Mouse (Mus musculus) E14TG2a.4 (cell line): ENCODE results near the gene Olfr1555-ps1.
A peak's percentile ranks its signal among the peaks of the same experiment; 100 is the strongest.
"Not testable (repeated sequence)": the region's sequence is repeated elsewhere in the genome, so short reads cannot be mapped to it uniquely, and the experiment has no call there.

ENCODE experiments used
- H3K27me3 ChIP-seq: 2 replicates; pipeline ENCODE4 v1.6.1; 2014; ENCODE audit warnings: low read length, control low read depth; ENCODE audit not compliant: insufficient read depth
- H3K36me3 ChIP-seq: 2 replicates; pipeline ENCODE4 v1.6.1; 2014; ENCODE audit warnings: low read length, control low read depth; ENCODE audit not compliant: insufficient read depth
- H3K4me1 ChIP-seq: replicated peaks from 2 replicates; pipeline ENCODE4 v1.6.1; 2014; ENCODE audit warnings: low read depth, low read length, control low read depth
- H3K4me3 ChIP-seq: replicated peaks from 2 replicates; pipeline ENCODE4 v1.5.1; 2014; ENCODE audit warnings: mild to moderate bottlenecking, low read length
- H3K9me3 ChIP-seq: 2 replicates; pipeline ENCODE4 v1.6.1; 2014; ENCODE audit warnings: low read length, control low read depth
- CTCF ChIP-seq: conservative IDR thresholded peaks from 2 replicates; pipeline ENCODE4 v1.5.1; 2014; ENCODE audit warnings: low read length
- NANOG ChIP-seq: IDR thresholded peaks from 2 replicates; pipeline ENCODE4 v1.6.1; 2014; ENCODE audit warnings: borderline replicate concordance, low read length, mixed read lengths
- POU5F1 ChIP-seq: IDR thresholded peaks from 2 replicates; pipeline ENCODE4 v1.6.1; 2014; ENCODE audit warnings: low read length, borderline replicate concordance

Olfr1555-ps1 gene

DNA sequence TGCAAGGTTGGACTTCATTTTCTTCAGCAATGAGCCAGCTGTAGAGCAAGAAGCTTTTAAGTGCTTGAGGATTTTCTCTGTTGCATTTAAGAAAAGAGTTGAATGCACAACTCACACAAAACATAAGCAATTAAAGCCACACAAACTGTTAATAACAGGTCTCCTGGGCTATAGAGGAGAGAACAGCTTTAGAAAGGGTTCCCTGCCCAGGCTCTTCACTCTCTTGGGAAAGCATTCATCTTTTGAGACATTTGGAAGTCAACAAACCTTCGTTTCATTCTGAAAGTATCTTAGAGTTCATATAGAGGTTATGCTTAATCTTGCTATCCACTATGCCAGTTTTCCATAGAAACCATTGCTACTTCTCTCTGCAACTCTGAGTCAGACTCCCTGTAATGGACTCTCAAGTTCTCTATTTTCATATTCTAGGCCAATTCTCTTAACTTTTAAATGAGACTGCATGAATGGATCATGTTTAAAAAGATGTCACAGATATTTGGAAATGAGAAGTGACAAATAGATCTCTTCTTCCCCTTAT is at the start of gene Olfr1555-ps1:
Gene Olfr1555-ps1, minus strand, starts transcription at position 51 of the 538 bp plus-strand sequence.
- not testable (repeated sequence) for H3K27me3 ChIP-seq, H3K9me3 ChIP-seq, H3K36me3 ChIP-seq, H3K4me1 ChIP-seq, H3K4me3 ChIP-seq

DNA sequence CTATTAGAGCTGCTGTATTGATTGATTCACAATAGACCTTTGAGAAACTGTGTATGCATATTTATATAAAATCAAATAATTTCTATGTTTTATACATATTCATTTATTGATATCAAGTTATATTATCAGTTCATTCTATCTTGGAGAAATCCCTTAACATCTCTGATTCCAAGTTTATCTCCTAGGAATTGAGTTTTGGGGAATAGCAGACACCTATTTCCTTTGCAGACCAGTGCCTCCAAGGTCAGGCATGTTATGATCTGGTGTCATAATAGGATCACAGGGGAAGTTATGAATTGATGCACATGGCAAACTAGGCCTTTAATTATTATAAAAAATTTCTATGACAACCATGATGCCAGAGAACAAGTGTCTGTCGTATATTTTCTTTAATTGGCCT is 30.4 kb upstream of the Olfr1555-ps1 start, which contains the start of gene Olfr1431:
Gene Olfr1431, plus strand, starts transcription at position 301 of the 400 bp plus-strand sequence.
- Histone ChIP-seq H3K27me3 (no peaks in the 10 kb centered on the region), H3K9me3 (peaks cover 23% of the 10 kb centered on the region), H3K4me1 (peaks cover 29% of the 10 kb centered on the region), H3K36me3 (0 out of 2 replicates have a peak, but pooled peaks cover 2% of the 10 kb centered on the region), H3K4me3 (no peak within 1 kb of the TSS)
- TF ChIP-seq NANOG, result no peak
- TF ChIP-seq CTCF, result no peak
- TF ChIP-seq POU5F1, result no peak

DNA sequence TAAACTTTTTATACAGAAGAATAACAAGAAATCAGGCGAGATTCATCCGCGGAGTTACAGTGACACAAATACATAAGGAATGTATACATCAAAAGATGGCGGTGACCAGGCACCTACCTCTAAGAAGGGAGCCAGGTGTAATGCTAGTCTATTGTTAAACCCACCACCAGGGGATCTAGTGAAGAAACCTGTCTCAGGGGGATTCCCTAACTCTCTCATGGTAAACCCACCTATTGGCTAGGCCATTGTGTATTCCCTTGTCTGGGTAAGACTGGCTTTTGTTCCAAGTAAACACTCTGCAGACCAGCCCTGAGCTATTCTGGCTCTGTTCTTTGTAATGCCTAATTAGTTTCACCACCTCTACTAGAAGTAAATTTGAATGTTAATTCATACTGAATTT is 29.2 kb upstream of the Olfr1555-ps1 start:
- TF ChIP-seq NANOG (peak; percentile 67; the same call in 1 of the 2 replicates), CTCF (peak; percentile 12; the same call in 1 of the 2 replicates)
- not testable (repeated sequence) for H3K27me3 ChIP-seq, H3K36me3 ChIP-seq
- Histone ChIP-seq H3K4me3 (0 out of 2 replicates have a peak overlapping the region, but pooled peaks have one; percentile 20), H3K9me3 (peaks cover 23% of the 10 kb centered on the region), H3K4me1 (peaks cover 29% of the 10 kb centered on the region)

DNA sequence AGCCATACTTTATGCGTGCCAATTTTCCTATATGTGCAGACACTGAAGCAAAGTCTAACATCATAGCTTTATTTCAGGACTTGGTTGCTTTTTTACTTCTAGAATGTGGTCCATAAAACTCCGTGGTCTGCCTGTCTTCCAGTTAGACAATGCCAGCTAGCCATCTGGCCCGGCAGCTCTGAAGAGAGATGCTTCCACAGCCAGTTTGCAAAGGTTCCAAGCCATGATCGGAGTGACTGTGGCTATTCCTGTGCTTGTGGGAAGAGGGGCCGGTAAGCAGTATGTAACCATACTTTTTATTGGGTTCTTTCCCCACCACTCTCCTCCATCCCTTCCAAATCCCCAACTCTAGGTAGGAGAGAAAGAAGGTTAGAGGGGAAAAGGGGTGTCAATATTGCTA is 5.5 kb upstream of the Olfr1555-ps1 start:
- not testable (repeated sequence) for H3K9me3 ChIP-seq, H3K36me3 ChIP-seq, H3K4me3 ChIP-seq, H3K4me1 ChIP-seq, H3K27me3 ChIP-seq

DNA sequence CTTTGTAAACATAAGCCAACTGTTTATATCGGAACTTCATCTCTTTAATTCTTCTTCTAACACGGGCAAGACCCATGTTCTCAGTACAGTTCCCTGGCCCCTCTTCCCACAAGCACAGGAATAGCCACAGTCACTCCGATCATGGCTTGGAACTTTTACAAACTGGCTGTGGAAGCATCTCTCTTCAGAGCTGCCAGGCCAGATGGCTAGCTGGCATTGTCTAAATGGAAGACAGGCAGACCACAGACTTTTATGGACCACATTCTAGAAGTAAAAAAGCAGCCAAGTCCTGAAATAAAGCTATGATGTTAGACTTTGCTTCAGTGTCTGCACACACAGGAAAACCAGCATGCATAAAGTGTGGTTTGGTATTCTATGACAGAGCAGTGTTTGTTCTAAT is 24.5 kb downstream of the Olfr1555-ps1 start:
- Histone ChIP-seq H3K4me3 (no peak overlapping the region), H3K9me3 (no peaks in the 10 kb centered on the region), H3K4me1 (no peaks in the 10 kb centered on the region), H3K27me3 (no peaks in the 10 kb centered on the region), H3K36me3 (no peaks in the 10 kb centered on the region)
- no peak for TF ChIP-seq CTCF
- no peak for TF ChIP-seq NANOG
- TF ChIP-seq POU5F1, result no peak

DNA sequence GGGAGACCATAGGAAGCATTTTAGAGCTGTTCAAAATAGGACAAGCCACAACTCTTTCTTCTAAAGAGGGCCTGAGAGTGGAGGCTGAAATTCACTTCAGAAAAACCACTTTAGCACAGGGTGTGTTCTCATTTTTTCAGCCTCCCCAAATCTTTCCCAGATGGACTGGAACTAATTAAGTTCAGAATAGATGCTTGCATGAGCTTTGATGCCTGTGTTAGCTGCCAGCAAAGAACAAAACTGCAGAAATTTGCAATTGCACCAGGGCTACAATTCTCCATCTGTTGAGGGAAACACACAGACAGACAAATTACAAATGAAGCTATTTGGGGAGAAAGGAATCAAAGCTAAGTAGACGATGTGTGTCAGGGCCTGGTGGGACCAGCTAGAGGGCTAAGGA is 26.6 kb downstream of the Olfr1555-ps1 start:
- TF ChIP-seq CTCF (no peak), POU5F1 (no peak), NANOG (no peak)
- Histone ChIP-seq H3K36me3 (no peaks in the 10 kb centered on the region), H3K9me3 (no peaks in the 10 kb centered on the region), H3K27me3 (no peaks in the 10 kb centered on the region), H3K4me3 (no peak overlapping the region), H3K4me1 (no peaks in the 10 kb centered on the region)

DNA sequence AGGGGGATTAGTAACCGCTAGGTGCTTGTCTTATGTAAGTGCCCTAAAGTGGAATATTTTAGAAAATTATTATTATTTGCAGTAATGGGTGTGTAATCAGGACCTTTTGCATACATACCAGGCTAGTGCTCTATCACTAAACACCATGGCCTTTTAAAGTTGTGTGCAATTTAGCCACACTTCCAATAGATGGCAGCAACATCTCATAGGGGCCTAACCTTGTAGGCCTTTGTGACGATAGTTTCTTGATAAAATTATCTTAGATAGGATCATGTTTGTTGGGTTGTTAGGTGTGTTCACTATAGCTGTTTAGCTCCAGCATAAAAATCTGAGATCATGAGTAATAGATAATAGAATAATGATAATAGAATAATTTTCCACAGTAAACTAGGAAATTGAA is 35.6 kb downstream of the Olfr1555-ps1 start:
- Histone ChIP-seq H3K27me3 (no peaks in the 10 kb centered on the region), H3K4me3 (no peak overlapping the region), H3K9me3 (no peaks in the 10 kb centered on the region), H3K36me3 (no peaks in the 10 kb centered on the region), H3K4me1 (no peaks in the 10 kb centered on the region)
- TF ChIP-seq CTCF, result peak; percentile 85
- TF ChIP-seq NANOG, result no peak

DNA sequence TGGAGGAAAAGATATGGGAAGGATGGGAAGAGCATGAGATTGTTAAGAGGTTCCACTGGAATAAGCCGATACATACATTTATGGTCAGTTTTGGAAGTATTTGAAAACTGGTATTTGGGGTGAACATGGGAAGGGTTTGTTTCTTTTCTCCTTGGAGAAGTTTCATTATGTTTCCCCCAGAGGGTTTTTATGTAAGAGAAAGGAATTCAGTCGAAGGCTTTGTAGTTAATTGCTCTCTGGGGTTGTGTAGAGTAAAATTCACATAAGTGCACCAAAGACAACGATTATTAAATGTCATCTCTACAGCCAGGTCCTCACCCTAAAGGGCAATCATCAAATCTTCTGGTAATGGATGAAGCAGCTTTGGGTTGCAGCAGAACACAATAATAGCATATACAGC is 46.8 kb downstream of the Olfr1555-ps1 start, which contains the start of gene Olfr76:
Gene Olfr76, minus strand, starts transcription at position 101 of the 400 bp plus-strand sequence.
- Histone ChIP-seq H3K9me3 (no peaks in the 10 kb centered on the region), H3K4me1 (no peaks in the 10 kb centered on the region), H3K27me3 (no peaks in the 10 kb centered on the region), H3K4me3 (no peak within 1 kb of the TSS), H3K36me3 (no peaks in the 10 kb centered on the region)
- TF ChIP-seq NANOG (no peak), CTCF (no peak), POU5F1 (no peak)

DNA sequence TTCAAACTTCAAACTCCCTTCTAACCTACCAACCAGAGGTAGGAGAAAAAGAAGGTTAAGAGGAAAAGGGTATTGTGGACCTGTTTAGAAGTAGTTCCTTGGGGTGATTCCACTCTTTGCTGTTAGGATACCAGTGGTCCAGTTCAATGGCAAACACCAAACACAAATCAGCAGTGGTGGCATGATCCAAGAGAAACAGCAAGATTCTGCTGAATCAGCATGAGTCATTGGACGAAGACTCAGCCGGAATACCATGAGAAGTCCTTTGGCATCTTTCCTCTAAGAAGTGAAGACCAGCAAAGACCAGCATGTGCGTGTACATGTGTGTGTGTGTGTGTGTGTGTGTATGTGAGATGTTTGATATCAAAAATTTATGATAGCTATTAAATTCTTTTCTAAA is 53.4 kb downstream of the Olfr1555-ps1 start:
- Histone ChIP-seq H3K27me3 (no peaks in the 10 kb centered on the region), H3K9me3 (no peaks in the 10 kb centered on the region), H3K4me3 (no peak overlapping the region), H3K36me3 (no peaks in the 10 kb centered on the region), H3K4me1 (no peaks in the 10 kb centered on the region)
- TF ChIP-seq CTCF, result no peak
- no peak for TF ChIP-seq POU5F1
- TF ChIP-seq NANOG, result no peak
